Mouse (Mus musculus) left cerebral cortex, adult 11 months (tissue): Measurements from ENCODE around the gene Stk32c.

Experiments
- DNase-seq: peaks from one replicate; pipeline ENCODE4 v3.0.0; 2022; ENCODE audit warnings: low spot score

Stk32c gene

GRCm38 (mm10) chr7:139197022-139197421, 16.1 kb downstream of the Stk32c start:
- no peak for DNase-seq

- no peak for DNase-seq
These were observed 21.5 kb downstream of the Stk32c start for GRCm38 (mm10) chr7:139191619-139192018.

- DNase-seq: no peak
These were observed 22.5 kb downstream of the Stk32c start for GRCm38 (mm10) chr7:139190616-139191015.

- no peak for DNase-seq
These were observed 24.4 kb downstream of the Stk32c start for GRCm38 (mm10) chr7:139188634-139189207.

- DNase-seq: no peak
These were observed 25.1 kb downstream of the Stk32c start for GRCm38 (mm10) chr7:139187771-139188633.

GRCm38 (mm10) chr7:139187277-139187676, 25.8 kb downstream of the Stk32c start:
- no peak for DNase-seq

- DNase-seq: no peak
These were observed 26.7 kb downstream of the Stk32c start for GRCm38 (mm10) chr7:139186436-139186835.

GRCm38 (mm10) chr7:139185971-139186370, 27.1 kb downstream of the Stk32c start:
- no peak for DNase-seq

GRCm38 (mm10) chr7:139184846-139185245, 28.3 kb downstream of the Stk32c start:
- no peak for DNase-seq

- no peak for DNase-seq
These were observed 28.7 kb downstream of the Stk32c start for GRCm38 (mm10) chr7:139184396-139184795.

- no peak for DNase-seq
These were observed 33.0 kb downstream of the Stk32c start for GRCm38 (mm10) chr7:139180058-139180457.

GRCm38 (mm10) chr7:139179299-139179698, 33.8 kb downstream of the Stk32c start:
- no peak for DNase-seq

- no peak for DNase-seq
These were observed 44.0 kb downstream of the Stk32c start for GRCm38 (mm10) chr7:139169143-139169542.

- DNase-seq: peak; percentile 81
These were observed 48.7 kb downstream of the Stk32c start for GRCm38 (mm10) chr7:139164410-139164809.

GRCm38 (mm10) chr7:139158956-139159355, 54.2 kb downstream of the Stk32c start:
- no peak for DNase-seq

- DNase-seq: no peak
These were observed 54.6 kb downstream of the Stk32c start for GRCm38 (mm10) chr7:139158549-139158948.

- DNase-seq: no peak
These were observed 55.6 kb downstream of the Stk32c start for GRCm38 (mm10) chr7:139157541-139157940.

- no peak for DNase-seq
These were observed 56.6 kb downstream of the Stk32c start for GRCm38 (mm10) chr7:139156341-139157058.

- DNase-seq: no peak
These were observed 60.2 kb downstream of the Stk32c start for GRCm38 (mm10) chr7:139152927-139153326.

GRCm38 (mm10) chr7:139151116-139151515, 62.0 kb downstream of the Stk32c start:
- DNase-seq: no peak

GRCm38 (mm10) chr7:139149373-139149772, 63.7 kb downstream of the Stk32c start:
- no peak for DNase-seq

- DNase-seq: no peak
These were observed 65.7 kb downstream of the Stk32c start for GRCm38 (mm10) chr7:139147360-139147759.

GRCm38 (mm10) chr7:139145891-139146290, 67.2 kb downstream of the Stk32c start:
- DNase-seq: no peak
